Mouse (Mus musculus) kidney, postnatal 0 days (tissue): ENCODE measurements around the gene Slc6a8. TPM values are rescaled to one million over a fixed set of nuclear protein-coding genes. Genes with fewer than 3 reads are reported as not detected.
A peak's percentile ranks its signal among the peaks of the same experiment; 100 is the strongest.

Experiments used
- ATAC-seq: fragments of 200-750 bp; cut with Nextera tagmentation; replicated peaks from 2 replicates; pipeline ENCODE4 v1.8.0; 2017; ENCODE audit warnings: low read depth, moderate number of reproducible peaks, moderate TSS enrichment, moderate library complexity; ENCODE audit not compliant: low FRiP score
- DNase-seq: peaks from one replicate; pipeline ENCODE4 v3.0.0-alpha.2; 2016; ENCODE audit warnings: low spot score
- H3K27ac ChIP-seq: fragments of 300-500 bp; sonication (generic); 2 replicates; pipeline ENCODE4 v1.5.1; 2014; ENCODE audit warnings: mild to moderate bottlenecking
- H3K27me3 ChIP-seq: fragments of 300-500 bp; sonication (generic); 2 replicates; pipeline ENCODE4 v1.6.1; 2014; ENCODE audit warnings: low read length, mixed read lengths; ENCODE audit not compliant: insufficient read depth
- H3K36me3 ChIP-seq: fragments of 300-500 bp; sonication (generic); 2 replicates; pipeline ENCODE4 v1.6.1; 2014; ENCODE audit warnings: low read length, mixed read lengths; ENCODE audit not compliant: insufficient read depth
- H3K4me1 ChIP-seq: fragments of 300-500 bp; sonication (generic); replicated peaks from 2 replicates; pipeline ENCODE4 v1.6.1; 2014; ENCODE audit warnings: antibody characterized with exemption, low read length, mixed read lengths; ENCODE audit not compliant: insufficient read depth
- H3K4me2 ChIP-seq: fragments of 300-500 bp; sonication (generic); 2 replicates; pipeline ENCODE4 v1.6.1; 2014; ENCODE audit warnings: mild to moderate bottlenecking, low read length, moderate library complexity, mixed read lengths
- H3K4me3 ChIP-seq: fragments of 300-500 bp; sonication (generic); replicated peaks from 2 replicates; pipeline ENCODE4 v1.5.1; 2014; ENCODE audit warnings: low read depth, low read length
- H3K9ac ChIP-seq: fragments of 300-500 bp; sonication (generic); 2 replicates; pipeline ENCODE4 v1.6.1; 2014; ENCODE audit warnings: low read depth, low read length
- H3K9me3 ChIP-seq: fragments of 300-500 bp; sonication (generic); replicated peaks from 2 replicates; pipeline ENCODE4 v1.6.1; 2016; ENCODE audit warnings: low read length, inconsistent platforms, mixed read lengths
- CTCF ChIP-seq: IDR thresholded peaks from 2 replicates; pipeline ENCODE4 v1.5.1; 2016; ENCODE audit warnings: antibody characterized with exemption, low read depth, mild to moderate bottlenecking, moderate library complexity
- WGBS: fragments of 180-500 bp; shearing (Covaris S2); extraction: QIAGEN DNeasy Blood & Tissue Kit; methylation state at CpG from one replicate; pipeline ENCODE4 v1.1.7; 2014; 5-methylcytosine and 5-hydroxymethylcytosine counted together
- polyA plus RNA-seq: library from polyadenylated mRNA; unstranded; fragments of >200 nt; fragmentation: Nextera tagmentation; extraction: Ambion mirVana; gene quantifications from 2 replicates; pipeline ENCODE4 v1.2.1, GENCODE M21; 2015

The Slc6a8 gene
- polyA plus RNA-seq, 1 experiment from 2014 or later = 12.2 TPM

DNA sequence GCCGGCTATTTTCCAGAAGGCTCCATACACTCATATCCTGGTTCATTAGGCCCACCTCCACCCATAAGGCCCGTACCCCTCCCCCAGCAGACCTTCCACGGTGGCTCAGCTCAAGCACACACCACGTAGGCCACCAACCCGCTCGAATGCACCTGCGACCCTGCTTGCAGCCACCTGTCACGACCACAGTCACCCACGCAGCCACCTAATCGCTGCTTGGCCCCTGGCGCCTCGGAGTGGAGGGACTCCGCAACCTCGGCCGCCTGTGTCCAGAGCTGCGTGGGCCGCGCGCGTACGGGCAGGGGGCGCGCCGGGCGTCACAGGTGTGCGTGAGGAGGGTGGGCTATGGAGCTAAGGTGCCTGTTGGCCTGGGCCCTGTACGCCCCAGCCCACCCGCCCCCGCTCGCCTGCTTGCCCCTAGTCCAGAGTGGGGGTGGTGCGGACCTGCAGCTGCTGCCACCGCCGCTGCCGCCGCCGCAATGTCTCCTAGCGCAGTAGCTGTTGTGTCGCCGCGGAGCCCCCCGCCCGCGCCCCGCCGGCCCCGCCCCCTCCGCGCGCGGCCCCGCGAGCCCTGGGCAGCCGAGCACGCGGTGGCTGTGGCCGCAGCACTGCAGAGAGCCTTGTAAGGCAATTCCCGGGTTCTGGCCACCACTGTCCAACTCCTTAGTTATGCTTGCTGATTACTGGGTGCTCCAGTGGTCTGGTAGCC lies 13.2 kb upstream of the Slc6a8 start, which contains the start of gene Pnck:
TSS of gene Pnck (minus strand) at position 543 of the 709 bp plus-strand sequence.
- no peaks in the 10 kb centered on the region for H3K27me3 ChIP-seq
- peak; percentile 14 for DNase-seq
- peak; percentile 57 for ATAC-seq
- H3K4me3 ChIP-seq = peak within 1 kb of the TSS; percentile 42
- H3K9me3 ChIP-seq = no peaks in the 10 kb centered on the region
- H3K9ac ChIP-seq = peak within 1 kb of the TSS; percentile 53
- no peak within 1 kb of the TSS for H3K27ac ChIP-seq
- no peaks in the 10 kb centered on the region for H3K4me1 ChIP-seq
- TF ChIP-seq CTCF = no peak
- WGBS = 31% methylated on average over 52 of the region's 57 CpGs
- no peaks in the 10 kb centered on the region for H3K36me3 ChIP-seq
- H3K4me2 ChIP-seq = peak within 1 kb of the TSS; percentile 79

DNA sequence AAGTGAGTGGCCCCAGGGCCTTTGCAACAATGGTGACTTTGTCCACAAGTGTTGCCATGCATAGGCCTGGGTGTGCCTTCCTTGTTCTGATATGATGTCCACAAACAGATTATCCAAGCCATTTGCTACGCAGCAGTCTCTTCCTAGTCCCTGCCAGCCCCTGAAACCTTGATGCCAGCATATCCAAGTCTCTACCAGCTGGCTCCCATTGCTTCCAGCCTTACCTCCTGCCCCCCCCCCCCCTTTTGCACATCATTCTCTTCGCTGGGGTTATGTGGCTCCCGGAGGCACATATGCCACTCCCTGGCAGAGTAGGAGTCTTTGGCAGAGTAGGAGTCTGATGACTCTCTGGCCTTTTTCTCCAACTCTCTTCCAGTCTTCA lies 12.7 kb upstream of the Slc6a8 start:
- H3K9me3 ChIP-seq = no peaks in the 10 kb centered on the region
- DNase-seq (no peak), ATAC-seq (no peak)
- WGBS = 64% methylated on average over 3 of the region's 3 CpGs
- peak overlapping the region; percentile 42 for H3K4me3 ChIP-seq
- H3K9ac ChIP-seq = peak overlapping the region; percentile 53
- peak overlapping the region; percentile 79 for H3K4me2 ChIP-seq
- no peak overlapping the region for H3K27ac ChIP-seq
- no peak for TF ChIP-seq CTCF
- H3K27me3 ChIP-seq = no peaks in the 10 kb centered on the region
- no peaks in the 10 kb centered on the region for H3K36me3 ChIP-seq
- no peaks in the 10 kb centered on the region for H3K4me1 ChIP-seq

DNA sequence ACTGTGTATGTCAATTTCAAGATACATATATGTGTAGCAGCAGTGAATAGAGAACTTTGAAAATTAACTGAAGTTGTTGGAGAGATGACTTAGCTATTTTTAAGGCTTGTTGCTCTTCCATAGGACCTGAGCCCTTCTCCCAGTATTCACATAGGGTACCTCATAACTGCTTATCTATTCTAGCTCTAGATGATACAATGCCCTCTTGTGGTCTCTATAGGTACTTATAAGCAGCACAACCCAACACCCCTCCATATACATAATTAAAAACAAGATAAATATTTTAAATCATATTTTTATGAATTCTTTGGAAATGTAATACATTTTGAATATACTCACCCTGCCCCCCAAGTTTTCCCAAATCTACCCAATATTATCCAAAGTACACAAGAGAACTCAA lies 9.8 kb upstream of the Slc6a8 start:
- Histone ChIP-seq H3K36me3 (no peaks in the 10 kb centered on the region), H3K27ac (no peak overlapping the region), H3K9ac (no peak overlapping the region), H3K4me1 (no peaks in the 10 kb centered on the region), H3K27me3 (no peaks in the 10 kb centered on the region), H3K9me3 (no peaks in the 10 kb centered on the region), H3K4me2 (no peak overlapping the region), H3K4me3 (no peak overlapping the region)
- ATAC-seq = no peak
- DNase-seq = peak; percentile 40
- TF ChIP-seq CTCF = peak; percentile 50

DNA sequence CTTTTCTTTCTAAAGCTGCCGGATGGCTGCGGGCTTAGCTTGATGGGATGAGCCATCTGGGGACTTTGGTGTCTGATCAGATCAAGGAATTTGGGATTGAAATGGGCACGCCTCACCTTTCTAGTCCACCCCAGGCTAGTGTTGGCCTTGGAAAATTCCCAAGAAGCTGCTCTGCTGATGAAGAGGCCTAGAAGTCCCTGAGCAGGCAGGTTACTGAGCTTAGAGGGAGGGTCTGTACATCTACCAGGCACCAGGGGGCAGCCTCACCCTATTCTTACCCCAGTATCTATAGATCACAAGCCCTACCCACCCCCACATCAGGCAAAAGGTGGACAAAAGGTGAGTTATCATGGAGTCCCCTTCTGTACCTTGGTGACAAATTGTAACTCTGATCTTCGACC lies 919 bp upstream of the Slc6a8 start:
- WGBS = 57% methylated on average over 4 of the region's 4 CpGs
- DNase-seq = peak; percentile 69
- peak; percentile 35; the same call in 1 of the 2 replicates for ATAC-seq

DNA sequence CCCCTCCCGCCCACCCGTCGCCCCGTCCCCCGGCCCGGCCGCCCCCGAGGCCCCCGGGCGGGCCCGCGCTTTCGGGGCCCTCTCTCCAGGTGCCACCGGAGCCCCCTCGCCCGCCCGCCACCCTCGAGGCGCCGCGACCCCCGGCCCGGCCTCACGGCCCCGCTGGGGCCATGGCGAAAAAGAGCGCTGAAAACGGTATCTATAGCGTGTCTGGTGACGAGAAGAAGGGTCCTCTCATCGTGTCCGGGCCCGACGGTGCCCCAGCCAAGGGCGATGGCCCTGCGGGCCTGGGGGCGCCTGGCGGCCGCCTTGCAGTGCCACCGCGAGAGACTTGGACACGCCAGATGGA lies 643 bp downstream of the Slc6a8 start:
- Histone ChIP-seq H3K36me3 (no peaks in the 10 kb centered on the region), H3K9ac (peak overlapping the region; percentile 78), H3K9me3 (no peaks in the 10 kb centered on the region), H3K4me1 (no peaks in the 10 kb centered on the region), H3K4me3 (peak overlapping the region; percentile 52), H3K4me2 (peak overlapping the region; percentile 68), H3K27me3 (no peaks in the 10 kb centered on the region), H3K27ac (peak overlapping the region; percentile 76)
- peak; percentile 18; the same call in 1 of the 2 replicates for ATAC-seq
- no peak for TF ChIP-seq CTCF
- no peak for DNase-seq
- WGBS = 27% methylated on average over 34 of the region's 42 CpGs

More for the DNA sequence above, 919 bp upstream of the Slc6a8 start:
- no peak overlapping the region for H3K9ac ChIP-seq
- H3K9me3 ChIP-seq = no peaks in the 10 kb centered on the region
- H3K36me3 ChIP-seq = no peaks in the 10 kb centered on the region
- TF ChIP-seq CTCF = peak; percentile 68
- no peak overlapping the region for H3K4me3 ChIP-seq
- no peaks in the 10 kb centered on the region for H3K4me1 ChIP-seq
- H3K4me2 ChIP-seq = no peak overlapping the region; the same call in 1 of the 2 replicates
- no peaks in the 10 kb centered on the region for H3K27me3 ChIP-seq
- H3K27ac ChIP-seq = no peak overlapping the region

DNA sequence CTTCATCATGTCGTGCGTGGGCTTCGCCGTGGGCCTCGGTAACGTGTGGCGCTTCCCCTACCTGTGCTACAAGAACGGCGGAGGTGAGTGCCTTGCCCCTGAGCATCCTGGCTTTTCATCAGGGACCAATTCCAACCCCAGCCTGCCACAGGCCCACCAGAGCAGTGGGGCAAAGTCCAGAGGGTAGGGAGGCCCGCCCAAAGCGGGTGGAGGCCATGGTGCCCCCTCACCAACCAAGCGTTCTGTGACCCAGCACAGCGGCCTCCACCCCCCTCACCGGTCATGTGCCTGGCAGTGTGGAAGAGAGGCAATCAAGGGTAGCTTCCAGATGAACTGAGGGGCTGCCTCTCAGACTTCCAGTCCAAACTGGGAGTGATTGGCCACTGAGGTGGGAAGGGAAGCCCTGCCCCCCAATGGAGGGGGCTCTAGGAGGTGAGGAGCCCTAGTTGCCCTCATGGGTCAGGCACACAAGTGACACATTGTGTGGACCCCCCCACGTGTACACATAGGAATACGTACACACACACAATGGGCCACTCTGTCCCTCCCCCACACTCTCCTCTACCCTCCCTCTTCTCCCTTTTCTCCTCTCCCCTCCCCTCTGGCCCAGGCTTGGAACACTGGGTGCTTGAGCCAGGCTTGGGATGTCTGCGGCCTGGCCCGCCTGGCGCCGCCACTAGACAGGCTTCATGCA lies 1.2 kb downstream of the Slc6a8 start:
- Histone ChIP-seq H3K9ac (peak overlapping the region; percentile 78), H3K4me2 (peak overlapping the region; percentile 68), H3K27ac (peak overlapping the region; percentile 76), H3K4me3 (peak overlapping the region; percentile 52), H3K9me3 (no peaks in the 10 kb centered on the region), H3K27me3 (no peaks in the 10 kb centered on the region), H3K4me1 (no peaks in the 10 kb centered on the region), H3K36me3 (no peaks in the 10 kb centered on the region)
- ATAC-seq (peak; percentile 82), DNase-seq (peak; percentile 19)
- TF ChIP-seq CTCF = no peak
- WGBS = 29% methylated on average over 20 of the region's 20 CpGs
